Mouse (Mus musculus) CH12F3 (cell line): Measurements from ENCODE around the gene Qsox2.

Experiments
- in situ Hi-C: fragments of 300-500 bp; cut with MboI; formaldehyde crosslinking; loops from 2 replicates; pipeline ENCODE4 v1.14.3; 2020; ENCODE audit warnings: low sequenced_read_pairs

The Qsox2 gene

DNA sequence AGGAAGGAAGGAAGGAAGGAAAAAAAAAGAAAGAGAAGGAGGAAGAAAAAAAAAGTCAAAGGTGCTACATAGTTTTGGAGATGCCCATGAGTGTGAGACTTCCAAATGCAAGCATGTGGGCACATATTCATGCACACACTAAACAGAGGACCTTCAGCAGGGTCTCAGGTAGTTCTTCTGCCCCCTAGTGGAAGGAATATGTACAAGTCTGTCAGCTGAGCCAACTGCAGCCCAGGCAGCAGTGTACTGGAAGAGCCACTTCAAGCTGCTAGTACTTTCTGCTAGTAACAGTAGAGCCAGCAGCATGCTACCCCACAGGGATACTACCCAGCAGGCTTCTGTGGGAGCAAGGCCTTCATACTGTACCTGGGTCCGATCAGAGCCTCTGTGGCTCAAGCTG lies 9.5 kb downstream of the Qsox2 start:
- in situ Hi-C loops: no loop called here

DNA sequence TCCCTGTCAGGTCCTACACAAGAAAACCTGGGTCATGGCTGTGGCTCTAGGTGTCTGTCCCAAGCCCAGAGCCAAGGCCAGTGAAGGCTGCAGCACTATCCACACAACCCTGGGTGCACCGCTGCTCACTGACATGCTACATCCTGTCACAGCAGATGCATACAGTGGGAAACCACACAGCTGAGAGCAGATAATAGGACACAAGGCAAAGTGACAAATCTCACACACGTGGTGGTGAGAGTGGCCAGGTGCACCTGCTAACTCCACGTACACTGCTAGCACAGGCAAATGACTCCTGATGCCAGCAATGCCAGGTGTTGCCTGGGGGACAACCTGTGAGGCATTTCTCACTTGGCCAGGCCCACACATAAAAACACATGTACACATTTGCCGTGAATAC lies 12.1 kb downstream of the Qsox2 start:
- in situ Hi-C loops: no loop called here

DNA sequence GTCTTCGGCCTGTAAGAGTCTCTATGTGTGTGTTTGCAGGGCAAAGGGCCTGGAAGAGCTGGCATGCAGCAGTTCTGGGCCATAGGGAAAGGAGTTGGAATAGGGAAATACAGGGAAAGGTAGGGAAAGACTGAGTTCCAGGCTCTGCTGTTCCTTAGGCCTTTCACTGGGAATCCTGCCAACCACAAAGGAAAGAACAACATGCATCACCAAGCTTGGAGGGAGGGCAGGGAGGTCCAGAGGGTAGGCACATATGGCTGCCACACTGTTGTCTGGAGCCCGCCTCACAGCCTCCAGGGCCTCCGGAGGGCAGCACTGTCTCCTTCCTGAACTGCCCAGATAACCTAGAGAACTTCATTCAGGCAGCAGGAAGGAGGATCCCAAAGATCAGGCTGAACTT lies 13.4 kb downstream of the Qsox2 start:
- in situ Hi-C loops: no loop called here

DNA sequence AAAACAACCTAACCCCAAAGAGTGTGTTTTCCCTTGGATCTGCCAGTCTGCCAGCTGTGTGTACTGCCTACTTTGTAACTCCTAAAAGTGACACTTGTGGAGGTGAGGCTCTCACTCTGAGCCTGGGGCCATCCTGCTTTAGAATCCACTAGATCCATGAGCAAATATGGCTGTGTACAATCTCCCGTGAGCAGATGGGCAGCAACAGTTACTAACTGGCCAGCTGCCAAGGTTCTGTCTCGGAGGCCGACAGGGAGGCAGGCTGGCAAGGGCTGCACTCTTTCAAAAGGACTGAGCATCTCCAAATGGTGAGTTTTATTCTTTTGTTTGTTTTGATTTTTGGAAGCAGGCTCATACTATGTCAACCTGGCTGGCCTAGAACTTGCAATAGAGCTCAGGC lies 22.8 kb downstream of the Qsox2 start:
- in situ Hi-C loops: no loop called here

DNA sequence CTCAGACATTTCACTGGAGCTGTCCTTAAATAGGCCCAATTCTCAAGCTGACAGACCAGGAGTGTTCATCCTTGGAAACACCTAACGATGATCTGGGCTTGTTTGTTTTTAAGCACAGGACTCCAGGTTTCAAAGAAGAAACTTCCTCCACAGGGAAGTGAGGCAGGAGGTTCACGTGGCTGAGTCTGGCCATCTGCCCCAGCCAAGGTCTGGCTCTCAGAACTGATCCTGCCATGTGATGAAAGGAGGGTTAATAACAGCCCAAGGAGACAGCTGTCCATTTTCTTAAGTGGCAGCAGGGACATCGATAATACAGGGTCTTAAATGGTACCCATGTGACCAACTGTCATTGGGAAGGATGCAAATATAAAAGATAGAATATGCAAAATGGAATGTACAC lies 27.8 kb downstream of the Qsox2 start:
- in situ Hi-C loops: no loop called here

DNA sequence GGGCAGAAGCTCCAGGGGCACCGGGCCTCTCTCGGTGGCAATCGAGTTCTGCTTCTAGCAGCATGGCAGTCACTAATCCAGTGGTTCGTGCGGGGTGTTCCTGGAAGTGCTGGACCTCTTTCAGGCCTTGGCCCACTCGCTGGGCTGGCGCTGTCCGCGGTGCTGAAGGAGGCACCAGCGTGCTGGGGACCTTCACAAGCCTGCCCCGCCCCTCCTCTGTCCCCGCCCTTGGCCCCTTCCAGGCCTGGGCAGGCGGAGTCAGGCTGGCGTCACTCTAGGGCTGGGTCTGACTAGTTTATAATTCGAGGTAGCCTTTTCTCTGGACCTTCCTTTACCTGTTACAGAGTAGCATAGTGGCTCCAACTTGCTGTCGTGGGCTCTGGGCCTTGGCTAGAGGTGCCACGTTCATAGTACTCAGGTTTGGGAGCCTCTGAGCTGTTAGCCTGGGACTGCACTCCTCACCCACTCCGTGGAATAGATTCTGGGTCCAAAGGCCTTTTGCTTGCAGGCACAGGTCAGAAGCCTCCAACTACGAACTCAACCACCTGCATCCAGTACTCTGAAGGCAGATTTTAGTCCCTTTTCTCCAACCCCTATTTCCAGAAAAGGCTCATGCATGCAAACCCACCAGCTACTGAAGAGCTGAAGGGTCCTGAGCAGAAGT lies 29.1 kb downstream of the Qsox2 start, which contains the start of gene Lhx3:
TSS of gene Lhx3 (minus strand) at position 164 of the 664 bp plus-strand sequence.
- in situ Hi-C loops: no loop called here

DNA sequence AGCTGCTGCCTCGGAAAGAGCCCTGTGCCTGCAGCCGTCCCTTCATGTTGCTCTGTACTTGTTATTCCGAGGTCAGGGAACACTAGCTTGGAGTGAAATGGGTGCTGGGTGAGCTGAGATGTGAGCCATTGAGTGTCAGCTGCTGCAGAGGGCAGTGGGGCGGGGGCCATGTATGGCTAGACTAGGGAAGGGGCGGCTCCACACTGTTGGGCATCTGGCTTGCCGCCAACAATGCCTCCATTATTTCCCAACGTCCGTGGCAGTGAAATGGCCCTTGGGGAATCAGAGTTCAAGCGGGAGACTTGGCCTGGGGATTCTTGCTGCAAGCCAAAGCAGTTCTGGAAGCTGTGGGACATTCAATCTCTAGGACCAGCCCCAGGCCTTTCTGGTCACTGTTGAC lies 29.8 kb downstream of the Qsox2 start:
- in situ Hi-C loops: no loop called here

DNA sequence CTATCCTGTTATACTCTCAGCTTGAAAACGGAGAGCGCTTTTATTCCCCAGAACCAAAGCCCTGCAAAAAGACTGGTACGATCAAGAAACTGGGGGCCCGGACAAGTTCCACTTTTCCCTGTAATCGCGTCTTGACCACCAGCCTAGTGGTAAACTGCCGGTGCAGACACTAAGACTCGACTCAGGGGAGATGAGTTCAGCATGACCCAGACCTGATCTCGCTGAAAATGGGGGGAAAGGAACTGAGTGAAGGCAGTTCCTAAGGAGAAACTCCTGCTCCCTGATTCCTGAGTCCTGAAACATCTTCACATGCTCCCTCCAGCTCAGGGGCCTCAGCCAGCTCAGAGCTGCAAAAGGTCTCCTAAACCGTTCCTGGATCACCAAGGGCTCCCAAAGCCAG lies 31.6 kb downstream of the Qsox2 start:
- in situ Hi-C loops: no loop called here

DNA sequence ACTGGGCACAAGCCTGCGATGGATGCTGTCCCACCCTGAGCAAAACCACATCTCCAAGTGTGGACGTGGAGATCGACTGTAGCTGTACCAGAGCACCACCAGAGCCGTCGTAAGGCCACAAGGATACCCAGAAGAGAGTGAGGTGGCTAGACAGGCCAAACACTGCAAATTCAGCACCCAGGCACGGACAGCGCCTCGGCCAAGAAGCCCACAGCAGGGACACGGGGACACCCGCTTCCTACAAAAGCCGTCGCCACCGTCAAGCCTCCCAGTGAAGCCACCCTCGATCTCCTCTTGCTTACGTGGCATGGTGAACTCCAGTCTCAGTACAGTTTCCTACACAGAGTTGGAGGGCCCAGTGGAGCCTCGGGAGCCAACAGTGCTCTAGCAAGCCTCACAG lies 32.2 kb downstream of the Qsox2 start:
- in situ Hi-C loops: no loop called here

DNA sequence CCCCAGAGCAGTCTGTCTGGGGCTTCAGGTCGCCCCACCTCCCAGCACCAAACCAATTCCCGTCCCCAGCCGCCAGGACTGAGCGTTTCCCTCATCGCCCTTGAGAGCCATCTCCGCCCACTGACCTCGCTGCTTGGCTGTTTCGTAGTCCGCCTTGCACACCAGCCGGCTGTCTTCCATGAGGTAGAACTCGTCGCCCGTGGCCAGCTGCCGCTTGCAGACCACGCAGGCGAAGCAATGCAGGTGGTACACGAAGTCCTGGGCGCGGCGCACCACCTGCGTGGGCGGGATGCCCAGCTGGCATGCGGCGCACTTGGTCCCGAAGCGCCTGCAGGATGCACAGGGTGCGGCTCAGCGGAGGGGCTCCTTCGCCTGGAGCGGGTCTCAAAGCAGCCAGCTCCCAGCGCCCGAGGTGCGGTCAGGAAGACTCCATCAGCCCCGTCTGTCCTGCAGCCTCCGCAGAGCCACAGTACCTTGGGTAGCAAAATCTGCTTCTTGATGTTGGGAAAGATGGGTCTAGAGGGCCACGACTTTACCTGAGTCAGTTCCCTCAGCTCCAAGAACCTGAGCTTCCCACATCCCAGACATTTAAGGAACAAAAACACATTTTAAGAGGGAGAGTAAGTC lies 34.4 kb downstream of the Qsox2 start:
- in situ Hi-C loops: no loop called here

DNA sequence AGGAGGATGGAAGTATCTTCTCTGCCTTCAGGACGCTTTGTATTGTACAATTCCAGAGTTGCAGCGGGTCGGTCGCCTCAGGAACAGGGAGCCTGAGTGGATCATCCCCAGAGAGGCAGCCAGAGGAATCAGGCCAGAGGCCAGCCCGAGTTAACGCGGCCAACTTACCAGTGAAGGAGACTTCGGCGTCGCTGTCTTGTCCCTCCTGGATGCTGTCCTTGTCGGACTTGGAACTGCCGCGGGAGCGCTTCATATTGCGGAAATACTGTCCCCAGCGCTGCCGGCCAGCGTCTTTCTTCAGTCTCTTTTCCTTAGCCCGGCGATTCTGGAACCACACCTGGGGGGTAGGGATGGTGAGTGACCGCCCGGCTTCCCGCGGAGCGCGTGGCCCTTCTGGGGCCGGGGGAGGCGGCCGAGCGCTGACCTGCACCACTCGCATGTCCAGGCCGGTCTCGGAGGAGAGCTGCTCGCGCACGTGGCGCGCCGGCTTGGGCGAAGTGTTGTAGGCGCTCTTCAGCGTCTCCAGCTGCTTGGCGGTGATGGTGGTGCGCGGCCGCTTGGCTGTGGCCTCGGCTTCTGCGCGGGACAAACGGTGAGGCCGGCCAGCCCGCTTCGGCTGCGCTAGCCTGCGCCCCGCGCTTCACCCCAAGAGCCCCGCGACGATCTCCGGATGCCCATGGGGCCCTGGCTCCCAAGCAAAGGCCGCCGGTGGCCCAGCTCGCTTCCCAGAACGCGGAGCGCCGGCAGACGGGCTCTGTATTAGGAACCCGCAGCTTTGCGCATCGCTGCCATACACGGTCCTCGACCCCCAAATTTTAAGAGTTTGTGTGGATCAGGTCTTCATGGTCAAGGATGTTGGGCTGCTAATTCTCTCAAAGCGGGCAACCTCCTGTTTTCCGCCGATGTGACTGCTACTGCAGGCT lies 35.1 kb downstream of the Qsox2 start:
- in situ Hi-C loops: no loop called here

DNA sequence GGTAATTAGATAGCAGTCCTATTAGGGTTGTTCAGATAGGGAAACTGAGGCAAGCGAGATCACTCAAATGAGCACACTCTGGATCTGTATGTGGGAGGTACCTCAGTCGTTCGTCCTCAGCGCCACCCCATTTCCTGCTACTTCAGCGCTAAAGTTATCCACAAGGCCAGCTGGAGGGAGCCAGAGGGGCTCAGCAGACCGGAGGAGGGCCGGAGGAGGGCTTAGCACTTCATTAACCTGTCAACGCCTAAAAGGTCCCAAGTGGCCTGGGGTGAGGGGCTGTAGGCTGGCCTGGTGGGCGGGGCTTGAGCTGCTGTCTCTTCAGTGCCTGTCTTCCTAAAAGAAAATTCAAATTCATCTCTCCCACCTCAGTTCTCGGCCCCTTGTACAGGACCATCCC lies 38.8 kb downstream of the Qsox2 start:
- in situ Hi-C loops: no loop called here

DNA sequence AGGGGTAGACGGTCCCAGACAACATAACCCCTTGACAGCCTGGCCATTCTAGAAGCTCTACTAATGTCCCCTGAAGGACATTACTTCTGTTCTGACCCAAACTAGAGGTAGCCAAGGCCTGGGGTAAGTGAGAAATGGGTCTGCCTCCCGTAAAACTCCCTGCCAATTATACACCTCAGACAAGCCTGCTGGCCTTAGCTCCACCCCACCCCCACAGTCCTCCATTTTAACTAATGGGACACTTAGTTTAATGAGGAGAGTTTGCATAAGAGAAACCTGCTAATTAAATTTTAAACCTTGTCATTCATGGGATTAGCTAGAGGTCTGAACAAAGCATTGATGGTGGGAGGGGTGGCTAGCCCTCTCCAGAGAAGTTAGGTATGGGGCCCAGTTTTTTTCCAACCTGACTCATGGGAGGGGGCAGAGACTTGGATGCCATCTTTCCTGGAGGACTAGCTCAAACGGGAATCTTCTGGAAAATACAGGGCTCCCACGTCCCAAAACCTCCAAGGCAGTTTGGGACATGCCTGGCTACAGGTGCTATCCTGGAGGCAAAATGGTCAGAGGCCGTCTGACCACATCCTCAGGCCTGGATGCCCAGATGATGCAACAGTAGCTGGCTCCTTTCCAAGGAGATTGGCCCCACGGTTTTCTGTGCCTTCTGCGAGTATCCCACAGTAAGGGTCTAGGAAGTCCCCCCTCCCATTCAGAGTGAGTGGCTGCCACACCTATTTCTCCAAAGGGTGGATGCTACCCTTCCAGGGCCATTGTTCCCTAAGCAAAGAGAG lies 42.6 kb downstream of the Qsox2 start:
- in situ Hi-C loops: no loop called here

DNA sequence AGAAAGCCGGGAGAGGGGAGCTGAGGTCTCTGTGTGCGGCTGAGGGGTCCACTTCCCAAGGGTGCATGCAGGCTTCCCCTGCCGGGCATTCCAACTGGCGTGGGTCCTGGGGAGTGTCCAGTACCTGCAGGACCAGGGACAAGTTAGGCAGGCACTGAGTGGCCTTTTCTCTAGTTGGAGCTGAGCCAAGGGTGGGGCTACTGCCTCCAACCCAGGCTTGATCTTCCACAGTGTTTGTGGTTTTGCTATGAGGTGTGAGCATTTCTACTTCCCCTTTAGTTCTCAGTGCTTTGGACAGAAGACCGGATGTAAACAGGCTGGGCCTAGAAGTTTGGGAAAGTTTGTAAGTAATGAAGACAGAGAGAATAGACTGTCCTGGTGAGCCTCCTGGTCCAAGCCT lies 48.8 kb downstream of the Qsox2 start:
- in situ Hi-C loops: no loop called here

DNA sequence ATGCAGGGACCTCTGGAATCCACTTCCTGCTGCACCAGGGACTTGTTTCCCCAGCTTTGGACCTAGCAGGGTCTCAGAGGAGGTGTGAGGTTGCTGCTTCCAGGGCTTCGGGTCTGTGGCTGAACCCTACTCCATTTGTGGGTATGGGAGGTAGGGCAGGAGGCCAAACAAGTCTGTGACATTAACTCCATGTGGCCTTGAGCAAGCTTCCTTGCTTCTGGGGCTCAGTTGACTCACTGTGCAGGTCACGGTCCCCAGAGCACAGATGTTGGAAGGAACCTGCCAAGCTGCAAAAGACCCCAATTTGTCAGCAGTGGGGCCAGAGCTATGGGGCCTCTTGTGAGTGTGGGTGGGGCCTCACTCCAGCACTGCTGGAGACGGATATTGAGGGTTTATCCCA lies 53.0 kb downstream of the Qsox2 start:
- in situ Hi-C loops: no loop called here

DNA sequence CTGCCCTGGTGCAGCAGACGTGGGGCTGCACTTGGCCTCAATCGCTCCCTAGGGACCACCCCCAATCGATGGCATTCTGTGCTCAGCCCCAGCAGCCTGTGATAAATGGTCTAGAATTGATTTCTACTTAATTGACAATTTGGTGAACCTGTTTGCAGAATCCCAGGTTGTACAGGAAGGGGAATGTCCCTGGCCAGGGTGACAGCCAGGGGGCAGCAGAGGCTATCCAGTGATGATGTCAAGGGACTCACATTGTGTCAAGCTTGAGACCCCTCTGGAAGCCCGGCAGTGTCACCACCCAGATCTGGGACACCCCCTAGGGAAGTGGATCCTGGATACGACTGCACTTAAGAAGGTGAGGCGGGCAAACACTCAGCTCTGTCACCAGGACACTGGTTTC lies 54.7 kb downstream of the Qsox2 start:
- in situ Hi-C loops: no loop called here

DNA sequence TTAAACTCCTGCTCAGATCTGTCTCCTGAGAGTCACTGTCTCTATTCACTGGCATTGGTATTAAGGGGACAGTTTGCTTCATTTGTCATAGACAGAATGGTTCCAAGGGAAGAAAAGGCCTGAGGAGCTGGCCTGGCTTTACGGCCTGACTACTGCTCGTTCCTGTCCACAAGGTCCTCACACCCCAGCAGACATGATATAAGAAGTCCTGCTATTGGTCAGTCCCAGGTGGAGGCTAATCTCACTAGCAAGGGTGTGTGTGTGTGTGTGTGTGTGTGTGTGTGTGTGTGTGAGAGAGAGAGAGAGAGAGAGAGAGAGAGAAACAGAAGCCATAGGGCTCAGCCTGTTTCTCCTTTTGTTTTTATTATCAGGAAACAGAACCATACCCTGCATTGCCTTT lies 60.1 kb downstream of the Qsox2 start:
- in situ Hi-C loops: no loop called here

DNA sequence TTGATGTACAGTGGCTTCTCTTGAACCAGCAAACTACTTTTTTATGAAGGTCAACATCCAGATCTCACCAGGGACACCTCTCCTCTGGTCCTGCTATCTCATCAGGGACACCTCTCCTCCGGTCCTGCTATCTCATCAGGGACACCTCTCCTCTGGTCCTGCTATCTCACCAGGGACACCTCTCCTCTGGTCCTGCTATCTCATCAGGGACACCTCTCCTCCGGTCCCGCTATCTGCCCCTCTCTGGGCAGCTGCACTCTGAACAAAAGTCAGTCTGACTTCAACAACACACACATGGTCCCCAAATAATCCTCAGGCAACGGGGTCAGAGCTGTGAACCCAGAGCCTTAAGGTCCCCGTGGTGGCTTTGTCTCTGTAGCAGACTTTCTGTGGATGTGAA lies 60.6 kb downstream of the Qsox2 start:
- in situ Hi-C loops: no loop called here

DNA sequence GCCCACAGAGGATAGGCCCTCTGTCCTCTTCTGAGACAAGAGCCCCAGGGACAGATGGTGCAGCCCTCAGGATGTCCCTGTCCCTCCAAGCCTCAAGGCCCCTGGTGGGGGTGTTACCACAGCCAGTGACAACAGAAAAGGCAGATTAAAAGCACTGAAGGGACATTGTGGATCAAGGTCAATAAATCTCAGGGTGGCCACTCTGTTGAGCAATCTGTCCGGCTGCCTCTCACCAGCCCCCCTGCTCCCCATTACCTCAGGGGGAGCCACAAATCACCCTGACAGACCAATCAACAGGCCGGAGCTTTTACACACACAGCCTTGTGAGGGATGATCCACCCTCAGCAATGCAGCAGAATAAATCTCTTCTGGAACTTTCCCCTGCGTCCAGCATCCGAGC lies 62.1 kb downstream of the Qsox2 start:
- in situ Hi-C loops: no loop called here

DNA sequence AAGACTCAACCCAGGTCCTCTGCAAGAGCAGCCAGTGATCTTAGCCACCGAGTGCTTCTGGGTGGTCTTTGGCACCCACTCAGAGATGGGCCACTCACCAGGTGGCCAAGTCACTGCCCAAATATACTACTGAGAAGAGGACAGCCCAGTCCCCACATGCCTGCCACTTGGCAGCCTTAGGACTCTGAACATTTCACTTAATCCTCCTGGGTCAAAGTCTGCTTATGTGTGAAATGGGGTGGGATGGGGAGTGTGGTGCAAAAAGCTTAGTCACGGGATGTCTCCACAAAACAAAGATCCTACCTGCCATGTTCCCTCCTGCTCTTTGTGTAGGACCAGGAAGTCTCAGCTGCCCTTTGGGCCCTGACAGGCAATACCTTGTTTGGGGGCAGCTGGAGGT lies 65.2 kb downstream of the Qsox2 start:
- in situ Hi-C loops: loop anchor here (25.0 kb wide), 2 partner anchors 115 to 390 kb away; partner anchors contain the start of gene Ccdc187

DNA sequence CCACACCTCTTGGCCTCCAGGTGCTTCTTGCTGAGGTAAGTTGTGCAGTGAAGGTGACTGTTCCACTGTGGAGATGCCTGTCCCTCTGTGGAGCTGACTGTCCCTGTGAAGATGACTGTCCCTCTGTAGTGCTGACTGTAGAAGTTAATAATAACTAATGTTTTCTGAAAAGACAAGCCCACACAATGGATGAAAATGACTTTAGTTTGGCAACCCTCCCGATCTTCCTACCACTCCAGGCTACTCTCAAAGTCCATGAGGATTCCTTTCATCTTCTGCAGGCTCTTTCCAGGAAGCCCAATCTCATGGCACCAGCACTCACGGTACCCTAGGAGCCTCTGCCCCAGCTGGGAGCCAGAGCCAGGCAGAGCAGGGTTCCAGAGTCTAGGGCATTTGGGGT lies 66.9 kb downstream of the Qsox2 start:
- in situ Hi-C loops: loop anchor here (25.0 kb wide), 2 partner anchors 117 to 392 kb away; partner anchors contain the start of gene Ccdc187
